Mouse (Mus musculus) stomach, postnatal 0 days (tissue): ENCODE results near the gene Ppil1. TPM values are rescaled to one million over a fixed set of nuclear protein-coding genes. Genes with fewer than 3 reads are reported as not detected.

Source experiments
- ATAC-seq: fragments of 200-750 bp; cut with Nextera tagmentation; 2 replicates; pipeline ENCODE4 v1.8.0; 2017; ENCODE audit not compliant: low FRiP score, low TSS enrichment
- DNase-seq: peaks from one replicate; pipeline ENCODE4 v3.0.0-alpha.2; 2016; ENCODE audit warnings: low spot score
- H3K27ac ChIP-seq: fragments of 300-500 bp; sonication (generic); replicated peaks from 2 replicates; pipeline ENCODE4 v1.5.1; 2014; ENCODE audit warnings: mild to moderate bottlenecking, control low read depth
- H3K27me3 ChIP-seq: fragments of 300-500 bp; sonication (generic); 2 replicates; pipeline ENCODE4 v1.6.1; 2014; ENCODE audit warnings: low read length; ENCODE audit not compliant: control insufficient read depth, insufficient read depth
- H3K36me3 ChIP-seq: fragments of 300-500 bp; sonication (generic); 2 replicates; pipeline ENCODE4 v1.6.1; 2014; ENCODE audit warnings: low read length, mixed read lengths; ENCODE audit not compliant: control insufficient read depth, insufficient read depth
- H3K4me1 ChIP-seq: fragments of 300-500 bp; sonication (generic); replicated peaks from 2 replicates; pipeline ENCODE4 v1.6.1; 2014; ENCODE audit warnings: antibody characterized with exemption; ENCODE audit not compliant: control insufficient read depth, insufficient read depth
- H3K4me2 ChIP-seq: fragments of 300-500 bp; sonication (generic); replicated peaks from 2 replicates; pipeline ENCODE4 v1.6.1; 2014; ENCODE audit warnings: low read depth, mild to moderate bottlenecking, control low read depth, moderate library complexity
- H3K4me3 ChIP-seq: fragments of 300-500 bp; sonication (generic); 2 replicates; pipeline ENCODE4 v1.5.1; 2014; ENCODE audit warnings: low read depth, low read length, control low read depth
- H3K9ac ChIP-seq: fragments of 300-500 bp; sonication (generic); 2 replicates; pipeline ENCODE4 v1.6.1; 2014; ENCODE audit warnings: mild to moderate bottlenecking, low read length, control low read depth, mixed read lengths
- H3K9me3 ChIP-seq: fragments of 300-500 bp; sonication (generic); 2 replicates; pipeline ENCODE4 v1.6.1; 2016; ENCODE audit warnings: low read length; ENCODE audit not compliant: control insufficient read depth
- CTCF ChIP-seq: IDR thresholded peaks from 2 replicates; pipeline ENCODE4 v1.5.1; 2016; ENCODE audit warnings: antibody characterized with exemption, low read depth, mild to moderate bottlenecking, moderate library complexity
- EP300 ChIP-seq: optimal IDR thresholded peaks from 2 replicates; pipeline ENCODE3; 2016; ENCODE audit warnings: antibody characterized with exemption
- WGBS: fragments of 180-500 bp; shearing (Covaris S2); extraction: QIAGEN DNeasy Blood & Tissue Kit; methylation state at CpG from one replicate; pipeline ENCODE4 v1.1.7; 2014; 5-methylcytosine and 5-hydroxymethylcytosine counted together
- polyA plus RNA-seq: library from polyadenylated mRNA; unstranded; fragments of >200 nt; fragmentation: Nextera tagmentation; extraction: Ambion mirVana; gene quantifications from 2 replicates; pipeline ENCODE4 v1.2.1, GENCODE M21; 2015

The Ppil1 gene
- polyA plus RNA-seq, 1 experiment from 2014 or later = 64.6 TPM

GRCm38 (mm10) chr17:29292996-29293395 lies 29.0 kb upstream of the Ppil1 start:
- 69% methylated on average over 3 of the region's 3 CpGs for WGBS
- H3K4me1 ChIP-seq = no peaks in the 10 kb centered on the region
- H3K9ac ChIP-seq = no peak overlapping the region
- H3K27me3 ChIP-seq = no peaks in the 10 kb centered on the region
- ATAC-seq (no peak), DNase-seq (no peak)
- H3K9me3 ChIP-seq = no peaks in the 10 kb centered on the region
- H3K4me3 ChIP-seq = no peak overlapping the region
- 0 out of 2 replicates have a peak, but pooled peaks cover 2% of the 10 kb centered on the region for H3K36me3 ChIP-seq
- TF ChIP-seq CTCF = no peak
- no peak for TF ChIP-seq EP300
- no peak overlapping the region for H3K27ac ChIP-seq
- no peak overlapping the region for H3K4me2 ChIP-seq

GRCm38 (mm10) chr17:29291793-29292192 lies 27.8 kb upstream of the Ppil1 start:
- Histone ChIP-seq H3K4me1 (no peaks in the 10 kb centered on the region), H3K36me3 (0 out of 2 replicates have a peak, but pooled peaks cover 2% of the 10 kb centered on the region), H3K27ac (no peak overlapping the region), H3K4me3 (no peak overlapping the region), H3K4me2 (no peak overlapping the region), H3K27me3 (no peaks in the 10 kb centered on the region), H3K9ac (no peak overlapping the region), H3K9me3 (no peaks in the 10 kb centered on the region)
- DNase-seq (no peak), ATAC-seq (no peak)
- TF ChIP-seq CTCF (no peak), EP300 (no peak)
- WGBS = 85% methylated on average over 7 of the region's 7 CpGs

GRCm38 (mm10) chr17:29282216-29282952 lies 18.4 kb upstream of the Ppil1 start:
- H3K9me3 ChIP-seq = no peaks in the 10 kb centered on the region
- no peak overlapping the region for H3K4me3 ChIP-seq
- 63% methylated on average over 21 of the region's 21 CpGs for WGBS
- no peak overlapping the region for H3K9ac ChIP-seq
- H3K27me3 ChIP-seq = no peaks in the 10 kb centered on the region
- TF ChIP-seq EP300 (no peak), CTCF (peak; percentile 25; the same call in 1 of the 2 replicates)
- ATAC-seq (peak; percentile 92), DNase-seq (peak; percentile 75)
- no peaks in the 10 kb centered on the region for H3K36me3 ChIP-seq
- H3K27ac ChIP-seq = peak overlapping the region; percentile 30; the same call in 1 of the 2 replicates
- no peaks in the 10 kb centered on the region for H3K4me1 ChIP-seq
- no peak overlapping the region for H3K4me2 ChIP-seq

GRCm38 (mm10) chr17:29281541-29281940 lies 17.6 kb upstream of the Ppil1 start:
- Histone ChIP-seq H3K4me1 (no peaks in the 10 kb centered on the region), H3K4me3 (no peak overlapping the region), H3K27me3 (no peaks in the 10 kb centered on the region), H3K9me3 (no peaks in the 10 kb centered on the region), H3K27ac (no peak overlapping the region), H3K36me3 (no peaks in the 10 kb centered on the region), H3K4me2 (no peak overlapping the region), H3K9ac (no peak overlapping the region)
- ATAC-seq (no peak), DNase-seq (no peak)
- 72% methylated on average over 5 of the region's 5 CpGs for WGBS
- TF ChIP-seq EP300 = no peak
- no peak for TF ChIP-seq CTCF

- Histone ChIP-seq H3K4me2 (no peak overlapping the region), H3K4me1 (no peaks in the 10 kb centered on the region), H3K4me3 (no peak overlapping the region), H3K27me3 (no peaks in the 10 kb centered on the region), H3K36me3 (no peaks in the 10 kb centered on the region), H3K9me3 (no peaks in the 10 kb centered on the region), H3K9ac (no peak overlapping the region), H3K27ac (no peak overlapping the region)
- TF ChIP-seq EP300 (no peak), CTCF (no peak)
- 94% methylated on average over 5 of the region's 5 CpGs for WGBS
- ATAC-seq = no peak
- DNase-seq = no peak
These were observed 16.4 kb upstream of the Ppil1 start for GRCm38 (mm10) chr17:29280422-29280821.

GRCm38 (mm10) chr17:29273889-29274288 lies 9.9 kb upstream of the Ppil1 start:
- H3K27ac ChIP-seq = no peak overlapping the region; the same call in 1 of the 2 replicates
- TF ChIP-seq CTCF (no peak), EP300 (no peak)
- WGBS = 66% methylated on average over 11 of the region's 11 CpGs

More at GRCm38 (mm10) chr17:29273889-29274288, 9.9 kb upstream of the Ppil1 start:
- no peak overlapping the region for H3K4me3 ChIP-seq
- H3K9me3 ChIP-seq = no peaks in the 10 kb centered on the region
- DNase-seq (peak; percentile 63), ATAC-seq (peak; percentile 69)
- no peaks in the 10 kb centered on the region for H3K4me1 ChIP-seq
- no peak overlapping the region for H3K4me2 ChIP-seq
- H3K9ac ChIP-seq = no peak overlapping the region
- H3K27me3 ChIP-seq = no peaks in the 10 kb centered on the region
- H3K36me3 ChIP-seq = no peaks in the 10 kb centered on the region
